Mouse (Mus musculus) heart, postnatal 14 days (tissue): ENCODE measurements around the gene Polh. TPM values are rescaled to one million over a fixed set of nuclear protein-coding genes. Genes with fewer than 3 reads are reported as not detected.
A peak's percentile ranks its signal among the peaks of the same experiment; 100 is the strongest.

ENCODE experiments used
- DNase-seq, 2 experiments: peaks; one replicate each; pipeline ENCODE4 v3.0.0; 2021 to 2022
- intact Hi-C: fragments of 180-260 bp; cut with DNase I; formaldehyde crosslinking; loops from one replicate; pipeline ENCODE4 v1.15.1; 2025
- total RNA-seq, 2 experiments: library from RNA; stranded (reverse); gene quantifications; 2 replicates each; pipeline ENCODE4 v1.2.3; 2021

Polh gene
- total RNA-seq, 2 experiments from 2014 or later: 9.7 to 10.6 TPM

GRCm38 (mm10) chr17:46170538-46170937 lies 31.9 kb downstream of the Polh start:
- DNase-seq: peak in 1 of 2 experiments; percentile 34
- intact Hi-C loops: no loop called here

- no peak for DNase-seq
- intact Hi-C loops: loop anchor here (2.0 kb wide), 1 partner anchor 438 kb away; no protein-coding TSS in a partner anchor
Measured at GRCm38 (mm10) chr17:46168768-46169167, 33.7 kb downstream of the Polh start.

- intact Hi-C loops: loop anchor here (2.0 kb wide), 1 partner anchor 438 kb away; no protein-coding TSS in a partner anchor
- peak in 1 of 2 experiments; percentile 33 for DNase-seq
Measured at GRCm38 (mm10) chr17:46168318-46168717, 34.1 kb downstream of the Polh start.

GRCm38 (mm10) chr17:46167014-46167413 lies 35.4 kb downstream of the Polh start:
- intact Hi-C loops: no loop called here
- peak in 1 of 2 experiments; percentile 57 for DNase-seq

GRCm38 (mm10) chr17:46166270-46166669 lies 36.2 kb downstream of the Polh start:
- intact Hi-C loops: no loop called here
- no peak for DNase-seq

- DNase-seq: no peak
- intact Hi-C loops: no loop called here
Measured at GRCm38 (mm10) chr17:46165460-46165859, 37.0 kb downstream of the Polh start.

GRCm38 (mm10) chr17:46164791-46165190 lies 37.7 kb downstream of the Polh start:
- intact Hi-C loops: loop anchor here (5.0 kb wide), 1 partner anchor 592 kb away; the partner anchor contains the start of gene Hsp90ab1
- no peak for DNase-seq

GRCm38 (mm10) chr17:46164301-46164700 lies 38.1 kb downstream of the Polh start:
- intact Hi-C loops: loop anchor here (5.0 kb wide), 1 partner anchor 592 kb away; the partner anchor contains the start of gene Hsp90ab1
- no peak for DNase-seq

GRCm38 (mm10) chr17:46162951-46163421 lies 39.5 kb downstream of the Polh start:
- intact Hi-C loops: loop anchor here (5.0 kb wide), 1 partner anchor 591 kb away; the partner anchor contains the start of gene Hsp90ab1
- peak in 1 of 2 experiments; percentile 31 for DNase-seq

- no peak for DNase-seq
- intact Hi-C loops: loop anchor here (5.0 kb wide), 1 partner anchor 590 kb away; the partner anchor contains the start of gene Hsp90ab1
Measured at GRCm38 (mm10) chr17:46162551-46162950, 39.9 kb downstream of the Polh start.

- intact Hi-C loops: loop anchor here (5.0 kb wide), 1 partner anchor 589 kb away; the partner anchor contains the start of gene Hsp90ab1
Measured at GRCm38 (mm10) chr17:46161710-46162109, 40.7 kb downstream of the Polh start.

GRCm38 (mm10) chr17:46161179-46161578 lies 41.3 kb downstream of the Polh start:
- DNase-seq: peak in 1 of 2 experiments; percentile 49
- intact Hi-C loops: loop anchor here (5.0 kb wide), 1 partner anchor 589 kb away; the partner anchor contains the start of gene Hsp90ab1

More at GRCm38 (mm10) chr17:46161710-46162109, 40.7 kb downstream of the Polh start:
- DNase-seq: no peak

GRCm38 (mm10) chr17:46160686-46161085 lies 41.8 kb downstream of the Polh start, which contains the start of gene Gtpbp2:
Gene Gtpbp2 (plus strand): TSS chr17:46161032.
- DNase-seq: peak; percentile 93 to 95
- intact Hi-C loops: loop anchor here (5.0 kb wide), 1 partner anchor 588 kb away; the partner anchor contains the start of gene Hsp90ab1

- DNase-seq: peak; percentile 91 to 94
- intact Hi-C loops: loop anchor here (5.0 kb wide), 1 partner anchor 588 kb away; the partner anchor contains the start of gene Hsp90ab1
Measured at GRCm38 (mm10) chr17:46160090-46160662, 42.3 kb downstream of the Polh start.

GRCm38 (mm10) chr17:46159236-46159635 lies 43.2 kb downstream of the Polh start:
- intact Hi-C loops: no loop called here
- no peak for DNase-seq

GRCm38 (mm10) chr17:46157131-46157530 lies 45.3 kb downstream of the Polh start:
- no peak for DNase-seq
- intact Hi-C loops: no loop called here

- intact Hi-C loops: no loop called here
- DNase-seq: no peak
Measured at GRCm38 (mm10) chr17:46156680-46157079, 45.8 kb downstream of the Polh start.

- intact Hi-C loops: no loop called here
- no peak for DNase-seq
Measured at GRCm38 (mm10) chr17:46154336-46154735, 48.1 kb downstream of the Polh start.

GRCm38 (mm10) chr17:46152847-46153782 lies 49.3 kb downstream of the Polh start, which contains the start of gene Mad2l1bp:
Gene Mad2l1bp (minus strand): TSS chr17:46153553.
- peak; percentile 84 to 90 for DNase-seq
- intact Hi-C loops: no loop called here
